Comparison of ENCODE assay signal across 8 mouse cellular contexts in the genomic region with DNA sequence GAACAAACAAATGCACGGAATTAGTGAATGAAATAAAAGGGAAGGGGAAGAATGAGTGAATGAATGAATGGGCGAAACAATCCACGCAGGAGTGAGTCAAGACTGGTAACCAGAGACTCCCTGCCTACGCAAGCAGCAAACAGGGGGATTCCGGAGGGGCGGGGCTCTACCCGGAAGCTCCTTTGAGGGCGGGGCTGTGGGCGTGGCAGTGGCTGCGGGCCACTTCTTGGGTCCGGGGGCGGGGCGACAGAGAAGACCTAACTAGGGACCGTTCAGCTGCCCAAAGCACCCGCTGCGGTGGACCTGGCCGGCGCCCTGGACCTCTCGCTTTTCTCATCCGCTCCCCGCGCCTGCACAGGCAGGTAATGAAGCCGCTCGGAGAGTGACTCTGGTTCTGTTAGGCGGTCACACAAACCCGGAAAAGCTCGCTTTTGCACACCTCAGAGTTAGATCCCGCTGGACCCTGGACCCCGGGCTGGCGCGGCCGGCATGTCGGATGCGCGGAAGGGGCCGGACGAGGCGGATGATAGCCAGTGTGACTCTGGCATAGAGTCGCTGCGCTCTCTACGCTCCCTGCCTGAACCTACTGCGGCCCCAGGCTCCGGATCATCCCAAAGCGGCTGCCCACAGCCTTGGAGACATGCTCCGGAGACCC. TPM values are rescaled to one million over a fixed set of nuclear protein-coding genes. Genes with fewer than 3 reads are reported as not detected.
DNase-seq lines count a peak whose midpoint lies in the region; ATAC-seq and TF ChIP-seq lines count a peak whose summit lies in the region.

Nfkbie (plus strand) TSS at position 252 of the 655 bp plus-strand sequence.

- WGBS in heart, embryonic 13.5 days = 1% methylated on average over 45 of the region's 45 CpGs
- WGBS in liver, embryonic 14.5 days (ENCODE audit: insufficient replicate concordance) = under 1% methylated on average over 38 of the region's 45 CpGs
- under 1% methylated on average over 45 of the region's 45 CpGs for WGBS in stomach, embryonic 15.5 days

- H3K4me1 ChIP-seq in brown adipose tissue, adult 24 weeks (ENCODE audit: control insufficient read depth, insufficient read depth, insufficient read length, low read length) = no peaks in the 10 kb centered on the region; the same call in 1 of the 2 replicates
- peaks cover 25% of the 10 kb centered on the region for H3K4me1 ChIP-seq in heart, embryonic 13.5 days
- H3K4me1 ChIP-seq in liver, embryonic 14.5 days (replicated peaks; ENCODE audit: control insufficient read depth in 2 of 2, insufficient read depth in 2 of 2, low read length in 1 of 2) = peaks cover 0 to 13% of the 10 kb centered on the region in 2 experiments; a peak in 3 of 4 replicates
- peaks cover 10% of the 10 kb centered on the region for H3K4me1 ChIP-seq in stomach, embryonic 15.5 days

- H3K9me3 ChIP-seq in heart, embryonic 13.5 days = no peaks in the 10 kb centered on the region
- H3K9me3 ChIP-seq in liver, embryonic 14.5 days (ENCODE audit: control insufficient read depth, low read length) = no peaks in the 10 kb centered on the region
- H3K9me3 ChIP-seq in stomach, embryonic 15.5 days = no peaks in the 10 kb centered on the region

- peak within 1 kb of the TSS; percentile 78 for H3K4me2 ChIP-seq in heart, embryonic 13.5 days
- peak within 1 kb of the TSS; percentile 87 for H3K4me2 ChIP-seq in liver, embryonic 14.5 days (ENCODE audit: low read depth)
- H3K4me2 ChIP-seq in stomach, embryonic 15.5 days = peak within 1 kb of the TSS; percentile 95

- peak within 1 kb of the TSS; percentile 31; the same call in 1 of the 2 replicates for H3K27ac ChIP-seq in brown adipose tissue, adult 24 weeks (replicated peaks; ENCODE audit: low read depth, low read length)
- no peak within 1 kb of the TSS for H3K27ac ChIP-seq in heart, embryonic 13.5 days (replicated peaks)
- H3K27ac ChIP-seq in liver, embryonic 14.5 days = no peak within 1 kb of the TSS
- H3K27ac ChIP-seq in stomach, embryonic 15.5 days = no peak within 1 kb of the TSS

- peak; percentile 67 for ATAC-seq in erythroid progenitor cell, adult 5-6 weeks (replicated peaks; ENCODE audit: low FRiP score, poor library complexity, severe bottlenecking)
- peak; percentile 72 for ATAC-seq in heart, embryonic 13.5 days (ENCODE audit: extremely low read depth, insufficient number of reproducible peaks, low FRiP score, low TSS enrichment)
- ATAC-seq in liver, embryonic 14.5 days (ENCODE audit: insufficient read depth) = peak; percentile 65
- peak; percentile 81 for ATAC-seq in stomach, embryonic 15.5 days (ENCODE audit: insufficient read depth, low FRiP score, low read depth)

- TF ChIP-seq EP300 in liver, embryonic 14.5 days (IDR thresholded peaks at IDR 0.05; ENCODE audit: low read depth) = no peak

- no peak for TF ChIP-seq CTCF in liver, embryonic 14.5 days (IDR thresholded peaks at IDR 0.05; ENCODE audit: low read depth)

- H3K4me3 ChIP-seq in brown adipose tissue, adult 24 weeks (ENCODE audit: insufficient read depth, low read depth, low read length) = peak within 1 kb of the TSS; percentile 90
- peak within 1 kb of the TSS; percentile 70 for H3K4me3 ChIP-seq in heart, embryonic 13.5 days
- H3K4me3 ChIP-seq in liver, embryonic 14.5 days (ENCODE audit: insufficient read depth in 1 of 2, low read depth in 2 of 2, low read length in 2 of 2) = peak within 1 kb of the TSS; percentile 62 to 68
- H3K4me3 ChIP-seq in stomach, embryonic 15.5 days (replicated peaks) = peak within 1 kb of the TSS; percentile 57

- peaks cover 65% of the 10 kb centered on the region for H3K27me3 ChIP-seq in heart, embryonic 13.5 days (replicated peaks)
- H3K27me3 ChIP-seq in liver, embryonic 14.5 days (ENCODE audit: control insufficient read depth, insufficient read depth, low read length) = peaks cover 26% of the 10 kb centered on the region
- peaks cover 10% of the 10 kb centered on the region for H3K27me3 ChIP-seq in stomach, embryonic 15.5 days (replicated peaks)

- DNase-seq in CD4-positive helper T cell, adult 2 months (ENCODE audit: low read depth, low spot score) = peak; percentile 96
- DNase-seq in kidney, postnatal 10 days = peak; percentile 99
- peak; percentile 75 to 84 (median 77) for DNase-seq in liver, embryonic 14.5 days (ENCODE audit: low read depth in 3 of 3, low spot score in 3 of 3)
- peak; percentile 97 for DNase-seq in neural tube, embryonic 10.5 days (ENCODE audit: extremely low spot score, low spot score)

- no peaks in the 10 kb centered on the region for H3K36me3 ChIP-seq in heart, embryonic 13.5 days
- no peaks in the 10 kb centered on the region for H3K36me3 ChIP-seq in liver, embryonic 14.5 days (replicated peaks; ENCODE audit: control insufficient read depth, insufficient read depth, low read depth)
- no peaks in the 10 kb centered on the region for H3K36me3 ChIP-seq in stomach, embryonic 15.5 days

- peak within 1 kb of the TSS; percentile 76 for H3K9ac ChIP-seq in heart, embryonic 13.5 days
- H3K9ac ChIP-seq in liver, embryonic 14.5 days (replicated peaks) = peak within 1 kb of the TSS; percentile 54
- H3K9ac ChIP-seq in stomach, embryonic 15.5 days = peak within 1 kb of the TSS; percentile 10; the same call in 1 of the 2 replicates

RNA-seq across cellular contexts. Expression of gene Nfkbie, which starts in this region (rescaled TPM):
- polyA plus RNA-seq in brown adipose tissue, adult 24 weeks (2012; ENCODE audit: insufficient read depth, insufficient read length, missing spikeins) = 1.4 and 1.6 TPM in 2 replicates
- total RNA-seq in erythroid progenitor cell, adult 5-6 weeks (2015; ENCODE audit: low replicate concordance) = 2.1 and 2.9 TPM in 2 replicates
- 1.7 and 3.6 TPM in 2 replicates for total RNA-seq in erythroid progenitor cell, adult 5-6 weeks (2017; ENCODE audit: low replicate concordance)
- 2.7 TPM in 2 replicates for polyA plus RNA-seq in heart, embryonic 13.5 days (2015; fragmentation: Nextera tagmentation; extraction: Ambion mirVana)
- 0.62 and 0.65 TPM in 2 replicates for polyA plus RNA-seq in liver, embryonic 14.5 days (2012; rRNA removed)
- 0.66 TPM in 2 replicates for polyA plus RNA-seq in liver, embryonic 14.5 days (2014; fragmentation: Nextera tagmentation; extraction: Ambion mirVana)
- polyA plus RNA-seq in stomach, embryonic 15.5 days (2015; fragmentation: Nextera tagmentation; extraction: Ambion mirVana) = 4.3 and 4.4 TPM in 2 replicates

Comparison
In these comparisons a context has a peak if more than half of its experiments do, and no peak if none do; other contexts are left out.
1. Peak in DNase-seq, ATAC-seq, H3K4me3 ChIP-seq, H3K9ac ChIP-seq and H3K4me2 ChIP-seq in liver, embryonic 14.5 days; RNA of the gene not detected or under 1 TPM.
2. H3K9ac ChIP-seq: peak in every context shown above with its lines; median percentile 76 in heart, embryonic 13.5 days; 54 in liver, embryonic 14.5 days; 10 in stomach, embryonic 15.5 days.